Mouse (Mus musculus): ENCODE results near the gene Gkn1. TPM values are rescaled to one million over a fixed set of nuclear protein-coding genes. Genes with fewer than 3 reads are reported as not detected.

Gkn1 gene
- polyA plus RNA-seq, 1 experiment from 2014 or later = not detected

GRCm38 (mm10) chr6:87373057-87373456 lies 22.3 kb upstream of the Gkn1 start, which contains the start of gene Gkn2:
Gene Gkn2, plus strand, starts transcription at chr6:87373357.
- Histone ChIP-seq H3K4me3 (no peak within 1 kb of the TSS), H3K9me3 (no peaks in the 10 kb centered on the region), H3K27ac (no peak within 1 kb of the TSS), H3K9ac (no peak within 1 kb of the TSS), H3K4me2 (no peak within 1 kb of the TSS), H3K27me3 (peaks cover 28% of the 10 kb centered on the region; the same call in 1 of the 2 replicates), H3K36me3 (no peaks in the 10 kb centered on the region), H3K4me1 (no peaks in the 10 kb centered on the region)
- 61% methylated on average over 9 of the region's 9 CpGs for WGBS
- ATAC-seq (ENCODE audit: borderline replicate concordance, extremely low read depth, low FRiP score, low TSS enrichment) = no peak

- H3K4me1 ChIP-seq = no peaks in the 10 kb centered on the region
- H3K4me3 ChIP-seq = no peak overlapping the region
- WGBS = 64% methylated on average over 5 of the region's 5 CpGs
- H3K27me3 ChIP-seq = peaks cover 25% of the 10 kb centered on the region; the same call in 1 of the 2 replicates
- no peaks in the 10 kb centered on the region for H3K36me3 ChIP-seq
- ATAC-seq (ENCODE audit: borderline replicate concordance, extremely low read depth, low FRiP score, low TSS enrichment) = no peak
- H3K4me2 ChIP-seq = no peak overlapping the region
- no peak overlapping the region for H3K27ac ChIP-seq
- no peaks in the 10 kb centered on the region for H3K9me3 ChIP-seq
- H3K9ac ChIP-seq = no peak overlapping the region
Measured at GRCm38 (mm10) chr6:87369223-87369622, 18.5 kb upstream of the Gkn1 start.

GRCm38 (mm10) chr6:87354441-87354840 lies 3.7 kb upstream of the Gkn1 start:
- Histone ChIP-seq H3K9ac (no peak overlapping the region), H3K27me3 (0 out of 2 replicates have a peak, but pooled peaks cover 5% of the 10 kb centered on the region), H3K4me1 (no peaks in the 10 kb centered on the region), H3K4me3 (no peak overlapping the region), H3K9me3 (no peaks in the 10 kb centered on the region), H3K36me3 (no peaks in the 10 kb centered on the region), H3K27ac (no peak overlapping the region), H3K4me2 (no peak overlapping the region)
- ATAC-seq (ENCODE audit: borderline replicate concordance, extremely low read depth, low FRiP score, low TSS enrichment) = no peak
- WGBS = 71% methylated on average over 5 of the region's 5 CpGs

- H3K4me1 ChIP-seq = peaks cover 30% of the 10 kb centered on the region
- peak; percentile 20; the same call in 1 of the 2 replicates for ATAC-seq (ENCODE audit: borderline replicate concordance, extremely low read depth, low FRiP score, low TSS enrichment)
- H3K36me3 ChIP-seq = no peaks in the 10 kb centered on the region
- WGBS = 27% methylated on average over 6 of the region's 6 CpGs
- no peak overlapping the region for H3K9ac ChIP-seq
- no peaks in the 10 kb centered on the region for H3K9me3 ChIP-seq
- H3K27me3 ChIP-seq = no peaks in the 10 kb centered on the region
- peak overlapping the region; percentile 70 for H3K4me2 ChIP-seq
- H3K27ac ChIP-seq = peak overlapping the region; percentile 97
- peak overlapping the region; percentile 73 for H3K4me3 ChIP-seq
Measured at GRCm38 (mm10) chr6:87335935-87336295, 14.8 kb downstream of the Gkn1 start.

- Histone ChIP-seq H3K4me1 (peaks cover 36% of the 10 kb centered on the region), H3K4me3 (peak within 1 kb of the TSS; percentile 73), H3K27ac (peak within 1 kb of the TSS; percentile 97), H3K4me2 (peak within 1 kb of the TSS; percentile 70), H3K27me3 (no peaks in the 10 kb centered on the region), H3K9ac (peak within 1 kb of the TSS; percentile 81), H3K9me3 (no peaks in the 10 kb centered on the region), H3K36me3 (no peaks in the 10 kb centered on the region)
- WGBS = under 1% methylated on average over 54 of the region's 54 CpGs
- peak; percentile 79 for ATAC-seq (ENCODE audit: borderline replicate concordance, extremely low read depth, low FRiP score, low TSS enrichment)
Measured at GRCm38 (mm10) chr6:87335091-87335934, 15.4 kb downstream of the Gkn1 start, which contains the start of gene Antxr1. Gene Antxr1, minus strand, starts transcription at chr6:87335821.

GRCm38 (mm10) chr6:87334361-87335090 lies 16.2 kb downstream of the Gkn1 start:
- Histone ChIP-seq H3K9me3 (no peaks in the 10 kb centered on the region), H3K27me3 (no peaks in the 10 kb centered on the region), H3K36me3 (no peaks in the 10 kb centered on the region), H3K9ac (peak overlapping the region; percentile 81), H3K27ac (peak overlapping the region; percentile 97), H3K4me1 (peaks cover 36% of the 10 kb centered on the region), H3K4me3 (peak overlapping the region; percentile 73), H3K4me2 (peak overlapping the region; percentile 70)
- ATAC-seq (ENCODE audit: borderline replicate concordance, extremely low read depth, low FRiP score, low TSS enrichment) = no peak
- 5% methylated on average over 11 of the region's 11 CpGs for WGBS

GRCm38 (mm10) chr6:87332380-87332779 lies 18.4 kb downstream of the Gkn1 start:
- H3K4me3 ChIP-seq = peak overlapping the region; percentile 73
- 23% methylated on average over 2 of the region's 2 CpGs for WGBS
- no peaks in the 10 kb centered on the region for H3K9me3 ChIP-seq
- H3K4me2 ChIP-seq = peak overlapping the region; percentile 70
- no peak overlapping the region for H3K9ac ChIP-seq
- no peak overlapping the region for H3K27ac ChIP-seq
- H3K36me3 ChIP-seq = no peaks in the 10 kb centered on the region
- no peaks in the 10 kb centered on the region for H3K27me3 ChIP-seq
- H3K4me1 ChIP-seq = peaks cover 52% of the 10 kb centered on the region
- ATAC-seq (ENCODE audit: borderline replicate concordance, extremely low read depth, low FRiP score, low TSS enrichment) = no peak

GRCm38 (mm10) chr6:87328265-87329173 lies 22.2 kb downstream of the Gkn1 start:
- no peak overlapping the region for H3K9ac ChIP-seq
- ATAC-seq (ENCODE audit: borderline replicate concordance, extremely low read depth, low FRiP score, low TSS enrichment) = no peak
- H3K36me3 ChIP-seq = no peaks in the 10 kb centered on the region
- 59% methylated on average over 22 of the region's 22 CpGs for WGBS
- no peak overlapping the region for H3K4me3 ChIP-seq
- H3K4me2 ChIP-seq = no peak overlapping the region
- H3K27ac ChIP-seq = 0 out of 2 replicates have a peak overlapping the region, but pooled peaks have one; percentile 15
- H3K27me3 ChIP-seq = no peaks in the 10 kb centered on the region
- H3K9me3 ChIP-seq = no peaks in the 10 kb centered on the region
- H3K4me1 ChIP-seq = peaks cover 37% of the 10 kb centered on the region

GRCm38 (mm10) chr6:87326932-87327331 lies 23.8 kb downstream of the Gkn1 start:
- Histone ChIP-seq H3K36me3 (no peaks in the 10 kb centered on the region), H3K9ac (no peak overlapping the region), H3K4me2 (no peak overlapping the region), H3K9me3 (no peaks in the 10 kb centered on the region), H3K27ac (no peak overlapping the region), H3K27me3 (no peaks in the 10 kb centered on the region), H3K4me1 (peaks cover 39% of the 10 kb centered on the region), H3K4me3 (no peak overlapping the region)
- WGBS = 81% methylated on average over 2 of the region's 2 CpGs
- ATAC-seq (ENCODE audit: borderline replicate concordance, extremely low read depth, low FRiP score, low TSS enrichment) = no peak

GRCm38 (mm10) chr6:87323381-87323780 lies 27.4 kb downstream of the Gkn1 start:
- Histone ChIP-seq H3K27ac (no peak overlapping the region), H3K36me3 (no peaks in the 10 kb centered on the region), H3K9ac (no peak overlapping the region), H3K9me3 (no peaks in the 10 kb centered on the region), H3K27me3 (no peaks in the 10 kb centered on the region), H3K4me1 (peaks cover 25% of the 10 kb centered on the region), H3K4me2 (no peak overlapping the region), H3K4me3 (no peak overlapping the region)
- 83% methylated on average over 2 of the region's 2 CpGs for WGBS
- ATAC-seq (ENCODE audit: borderline replicate concordance, extremely low read depth, low FRiP score, low TSS enrichment) = no peak

GRCm38 (mm10) chr6:87318651-87319050 lies 32.1 kb downstream of the Gkn1 start:
- no peak overlapping the region for H3K27ac ChIP-seq
- H3K4me1 ChIP-seq = peaks cover 23% of the 10 kb centered on the region
- H3K27me3 ChIP-seq = no peaks in the 10 kb centered on the region
- no peak overlapping the region for H3K4me3 ChIP-seq
- H3K4me2 ChIP-seq = no peak overlapping the region
- no peaks in the 10 kb centered on the region for H3K36me3 ChIP-seq
- H3K9ac ChIP-seq = no peak overlapping the region
- ATAC-seq (ENCODE audit: borderline replicate concordance, extremely low read depth, low FRiP score, low TSS enrichment) = no peak
- 85% methylated on average over 7 of the region's 7 CpGs for WGBS
- H3K9me3 ChIP-seq = no peaks in the 10 kb centered on the region
